Mouse (Mus musculus) 3134 (cell line): ENCODE measurements around the gene Neu4.
"Not testable (repeated sequence)": the region's sequence is repeated elsewhere in the genome, so short reads cannot be mapped to it uniquely, and the experiment has no call there.

Experiments
- DNase-seq: peaks from one replicate; pipeline ENCODE4 v3.0.0-alpha.2; 2011; ENCODE audit warnings: low spot score; ENCODE audit not compliant: insufficient read length; ENCODE audit errors: extremely low read depth

The Neu4 gene

DNA sequence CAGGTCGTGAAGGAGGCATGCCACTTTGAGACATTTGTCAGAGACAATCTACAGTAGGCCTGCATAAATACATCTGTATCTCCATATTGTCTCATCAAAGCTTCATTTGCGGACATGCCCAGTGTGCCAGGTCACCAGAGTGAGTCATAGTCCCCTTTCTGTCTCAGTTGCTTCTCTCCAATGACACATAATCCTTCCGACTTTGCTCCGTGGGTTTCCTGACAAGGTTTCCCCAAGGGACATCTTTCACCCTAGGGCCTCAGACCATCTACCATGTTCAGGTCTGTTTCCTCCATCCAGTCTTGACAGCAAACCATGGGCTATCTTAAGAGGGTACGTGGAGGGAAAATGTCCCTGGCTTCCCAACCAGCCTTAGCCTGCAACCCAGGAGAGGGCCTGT lies 30.9 kb downstream of the Neu4 start:
- DNase-seq, result no peak

DNA sequence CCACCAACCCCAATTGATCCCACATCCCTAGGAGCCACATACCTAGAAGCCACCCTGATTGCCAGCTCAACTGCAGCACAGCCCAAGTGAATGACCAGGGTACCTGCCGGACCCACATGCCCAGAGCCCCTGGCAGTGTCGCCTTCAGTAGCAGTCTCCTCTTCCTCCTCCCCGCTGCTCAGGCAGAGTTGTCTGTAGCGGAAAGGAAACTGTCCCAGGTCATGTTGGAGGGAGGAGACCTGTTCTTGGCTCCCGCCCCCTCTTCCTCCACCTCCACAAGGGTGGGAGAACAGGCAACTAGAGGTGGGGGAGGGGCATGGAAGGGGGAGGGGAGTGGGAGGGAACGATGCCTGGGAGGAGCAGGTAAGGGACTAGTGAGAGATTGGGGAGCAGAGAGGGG lies 32.1 kb downstream of the Neu4 start, which contains the start of gene Pdcd1:
Gene Pdcd1 (minus strand): TSS at position 181 of the 400 bp plus-strand sequence.
- no peak for DNase-seq

DNA sequence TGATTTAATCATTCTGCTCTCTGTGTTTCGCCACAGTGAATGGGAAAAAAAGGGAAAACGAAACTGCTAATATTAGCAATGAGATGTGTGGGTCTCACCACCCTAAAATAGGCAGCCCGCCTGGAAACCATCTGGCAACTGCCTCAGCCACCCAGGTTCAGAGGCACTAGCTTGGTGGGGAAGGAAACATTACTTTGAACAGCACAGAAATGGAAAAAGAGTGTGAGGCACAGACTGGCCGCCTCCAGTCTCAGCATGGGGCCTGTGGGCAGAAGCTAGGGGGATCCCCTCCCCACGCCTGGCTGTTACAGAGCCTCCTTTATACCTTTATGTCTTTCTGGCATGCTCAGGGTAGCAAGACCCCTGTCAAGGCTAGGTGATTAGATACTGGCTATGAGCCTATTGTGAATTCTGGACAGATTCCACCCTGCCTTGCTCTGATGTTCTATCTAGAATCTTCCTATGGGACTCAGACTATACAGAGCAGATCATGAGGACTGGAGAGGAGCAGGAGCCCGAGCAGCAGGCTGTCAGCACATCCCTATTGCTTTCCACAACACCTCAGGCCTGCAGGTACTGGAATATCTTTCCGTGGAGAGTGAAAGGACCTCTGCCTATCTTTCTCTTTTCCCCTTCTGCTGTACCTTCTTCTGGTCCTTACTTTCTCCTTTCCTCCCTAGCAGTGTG lies 33.4 kb downstream of the Neu4 start:
- DNase-seq, result no peak

DNA sequence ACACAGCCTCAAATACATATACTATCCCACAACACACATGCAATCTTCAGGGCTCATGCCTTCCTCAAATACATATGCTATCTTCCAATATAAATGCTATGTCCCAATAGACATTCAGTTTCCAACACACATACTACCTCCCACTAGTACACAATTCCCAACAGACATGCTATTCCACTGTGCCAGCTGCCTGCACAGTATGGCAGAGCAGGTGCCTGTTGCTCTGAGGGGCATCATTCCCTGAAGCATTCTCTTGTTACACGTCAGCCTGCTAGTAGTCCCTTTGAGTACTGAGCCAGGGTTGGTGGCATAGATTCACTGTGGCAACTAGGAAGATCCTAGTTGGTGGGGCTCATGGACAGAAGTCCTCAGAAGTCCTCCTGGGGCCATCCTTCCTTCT lies 34.2 kb downstream of the Neu4 start:
- DNase-seq, result no peak

DNA sequence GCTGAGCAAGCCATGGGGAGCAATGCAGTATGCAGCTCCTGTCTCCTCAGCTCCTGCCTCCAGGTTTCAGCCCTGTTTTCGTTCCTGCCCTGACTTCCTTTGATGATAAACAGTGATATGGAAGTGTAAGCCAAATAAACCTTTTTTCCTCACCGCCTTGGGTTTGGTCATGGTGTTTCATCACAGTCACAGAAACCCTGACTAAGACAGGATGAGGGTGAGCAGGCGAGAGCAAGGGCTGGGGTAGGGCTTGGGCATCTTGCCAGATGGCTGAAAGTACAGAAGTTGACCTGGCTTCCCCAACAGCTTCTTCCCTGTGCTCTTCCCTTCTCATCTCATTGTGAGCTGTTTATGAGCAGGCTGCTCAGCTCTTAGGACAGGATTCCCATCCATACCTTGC lies 35.7 kb downstream of the Neu4 start:
- DNase-seq, result no peak

DNA sequence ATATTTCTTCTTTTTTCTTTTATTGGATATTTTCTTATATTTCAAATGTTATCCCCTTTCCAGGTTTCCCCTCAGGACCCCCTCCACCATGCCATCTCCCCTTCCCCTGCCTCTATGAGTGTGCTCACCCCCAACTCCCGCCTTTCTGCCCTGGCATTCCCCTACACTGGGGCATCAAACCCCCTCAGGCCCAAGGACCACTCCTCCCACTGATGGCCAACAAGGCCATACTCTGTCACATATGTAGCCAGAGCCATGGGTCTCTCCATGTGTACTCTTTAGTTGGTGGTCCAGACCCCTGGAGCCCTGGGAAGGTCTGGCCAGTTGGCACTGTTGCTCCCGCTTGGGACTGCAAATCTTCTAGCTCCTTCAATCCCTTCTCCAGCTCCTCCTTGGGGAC lies 37.1 kb downstream of the Neu4 start:
- DNase-seq, result no peak

DNA sequence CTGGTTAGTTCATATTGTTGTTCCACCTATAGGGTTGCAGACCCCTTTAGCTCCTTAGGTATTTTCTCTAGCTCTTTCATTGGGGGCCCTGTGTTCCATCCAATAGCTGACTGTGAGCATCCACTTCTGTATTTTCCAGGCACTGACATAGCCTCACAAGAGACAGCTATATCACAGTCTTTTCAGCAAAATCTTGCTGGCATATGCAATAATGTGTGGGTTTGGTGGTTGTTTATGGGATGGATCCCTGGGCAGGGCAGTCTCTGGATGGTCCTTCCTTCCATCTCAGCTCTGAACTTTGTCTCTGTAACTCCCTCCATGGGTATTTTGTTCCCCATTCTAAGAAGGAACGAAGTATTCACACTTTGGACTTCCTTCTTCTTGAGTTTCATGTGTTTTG lies 38.0 kb downstream of the Neu4 start:
- not testable (repeated sequence) for DNase-seq

DNA sequence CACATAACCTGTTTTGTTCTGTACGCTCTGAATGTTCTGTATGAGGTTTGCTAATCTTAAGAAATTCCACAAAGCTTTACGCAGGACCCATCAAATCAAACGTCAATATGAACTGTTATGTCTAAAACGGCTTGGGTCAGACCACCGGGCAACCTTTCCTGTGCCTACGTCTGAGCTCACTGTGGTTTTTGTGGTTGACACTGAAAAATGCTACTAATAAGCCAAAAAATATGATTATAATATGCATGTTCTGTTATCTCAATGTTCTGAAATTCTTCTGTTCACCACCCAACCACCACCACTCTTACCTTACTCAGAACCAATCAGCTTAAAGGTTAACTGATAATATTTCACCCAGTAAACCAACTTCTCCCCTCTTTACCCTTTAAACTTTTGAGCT lies 54.5 kb downstream of the Neu4 start:
- DNase-seq, result no peak

DNA sequence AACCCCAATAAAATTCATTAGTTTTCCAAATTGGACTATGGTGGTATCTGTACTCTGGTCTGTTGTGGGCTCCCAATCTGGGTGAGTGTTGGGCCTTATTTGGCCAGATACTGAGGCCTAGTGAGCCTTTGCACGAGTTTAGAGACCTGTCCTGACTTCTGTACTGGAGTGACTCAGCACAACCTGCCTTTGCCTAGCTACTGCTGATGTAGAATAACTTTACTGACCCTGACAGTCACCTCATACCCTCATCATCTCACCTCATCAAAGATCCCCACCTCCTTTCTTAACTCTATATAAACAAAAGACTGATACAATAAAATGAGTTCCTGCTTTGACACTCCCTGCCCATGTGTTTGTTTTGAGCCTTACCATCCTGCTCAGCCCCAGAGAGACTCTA lies 56.5 kb downstream of the Neu4 start:
- DNase-seq, result no peak
